Mouse (Mus musculus) liver, embryonic 12.5 days (tissue): ENCODE results near the gene Exosc6. TPM values are rescaled to one million over a fixed set of nuclear protein-coding genes. Genes with fewer than 3 reads are reported as not detected.
"Not testable (repeated sequence)": the region's sequence is repeated elsewhere in the genome, so short reads cannot be mapped to it uniquely, and the experiment has no call there.

Experiments used
- ATAC-seq: fragments of 200-750 bp; cut with Nextera tagmentation; 2 replicates; pipeline ENCODE4 v1.8.0; 2017; ENCODE audit warnings: moderate number of reproducible peaks, mild to moderate bottlenecking, moderate library complexity
- H3K27ac ChIP-seq: fragments of 300-500 bp; sonication (generic); 2 replicates; pipeline ENCODE4 v1.5.1; 2016; ENCODE audit warnings: mild to moderate bottlenecking
- H3K27me3 ChIP-seq: fragments of 300-500 bp; sonication (generic); replicated peaks from 2 replicates; pipeline ENCODE4 v1.6.1; 2016; ENCODE audit warnings: mild to moderate bottlenecking, moderate library complexity
- H3K36me3 ChIP-seq: fragments of 300-500 bp; sonication (generic); 2 replicates; pipeline ENCODE4 v1.6.1; 2016; ENCODE audit warnings: mild to moderate bottlenecking, moderate library complexity
- H3K4me1 ChIP-seq: fragments of 300-500 bp; sonication (generic); 2 replicates; pipeline ENCODE4 v1.6.1; 2016
- H3K4me2 ChIP-seq: fragments of 300-500 bp; sonication (generic); 2 replicates; pipeline ENCODE4 v1.6.1; 2016; ENCODE audit warnings: mild to moderate bottlenecking, moderate library complexity
- H3K4me3 ChIP-seq: fragments of 300-500 bp; sonication (generic); 2 replicates; pipeline ENCODE4 v1.5.1; 2016; ENCODE audit warnings: mild to moderate bottlenecking, moderate library complexity
- H3K9ac ChIP-seq: fragments of 300-500 bp; sonication (generic); 2 replicates; pipeline ENCODE4 v1.6.1; 2016; ENCODE audit warnings: mild to moderate bottlenecking, moderate library complexity
- H3K9me3 ChIP-seq: fragments of 300-500 bp; sonication (generic); replicated peaks from 2 replicates; pipeline ENCODE4 v1.6.1; 2016; ENCODE audit warnings: mild to moderate bottlenecking, moderate library complexity
- WGBS: fragments of 180-500 bp; shearing (Covaris S2); methylation state at CpG from one replicate; pipeline ENCODE4 v1.1.7; 2016; ENCODE audit not compliant: insufficient replicate concordance; 5-methylcytosine and 5-hydroxymethylcytosine counted together
- polyA plus RNA-seq: library from polyadenylated mRNA; unstranded; fragments of >200 nt; fragmentation: Nextera tagmentation; extraction: Ambion mirVana; gene quantifications from 2 replicates; pipeline ENCODE4 v1.2.1, GENCODE M21; 2016

Gene Exosc6
- 23.2 and 25.6 TPM in 2 replicates for polyA plus RNA-seq

DNA sequence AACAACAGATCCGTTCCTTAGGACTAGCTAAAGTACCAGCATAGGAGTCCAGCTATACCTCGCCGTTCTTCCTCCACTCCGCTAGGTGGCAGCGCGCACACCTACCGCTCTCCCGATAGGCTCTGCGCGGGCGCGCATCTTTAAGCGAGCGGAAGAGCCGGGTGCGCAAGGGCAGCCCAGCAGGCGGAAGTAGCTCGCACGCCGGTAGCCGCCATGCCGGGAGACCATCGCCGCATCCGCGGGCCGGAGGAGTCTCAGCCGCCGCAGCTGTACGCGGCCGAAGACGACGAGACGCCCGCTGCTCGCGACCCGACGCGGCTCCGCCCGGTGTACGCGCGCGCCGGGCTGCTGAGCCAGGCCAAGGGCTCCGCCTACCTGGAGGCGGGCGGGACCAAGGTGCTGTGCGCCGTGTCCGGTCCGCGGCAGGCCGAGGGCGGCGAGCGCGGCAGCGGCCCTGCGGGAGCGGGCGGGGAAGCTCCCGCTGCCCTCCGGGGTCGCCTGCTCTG is at the start of gene Exosc6:
TSS of gene Exosc6 (plus strand) at position 182 of the 506 bp plus-strand sequence.
- H3K36me3 ChIP-seq = peaks cover 58% of the 10 kb centered on the region
- ATAC-seq = peak; percentile 91

DNA sequence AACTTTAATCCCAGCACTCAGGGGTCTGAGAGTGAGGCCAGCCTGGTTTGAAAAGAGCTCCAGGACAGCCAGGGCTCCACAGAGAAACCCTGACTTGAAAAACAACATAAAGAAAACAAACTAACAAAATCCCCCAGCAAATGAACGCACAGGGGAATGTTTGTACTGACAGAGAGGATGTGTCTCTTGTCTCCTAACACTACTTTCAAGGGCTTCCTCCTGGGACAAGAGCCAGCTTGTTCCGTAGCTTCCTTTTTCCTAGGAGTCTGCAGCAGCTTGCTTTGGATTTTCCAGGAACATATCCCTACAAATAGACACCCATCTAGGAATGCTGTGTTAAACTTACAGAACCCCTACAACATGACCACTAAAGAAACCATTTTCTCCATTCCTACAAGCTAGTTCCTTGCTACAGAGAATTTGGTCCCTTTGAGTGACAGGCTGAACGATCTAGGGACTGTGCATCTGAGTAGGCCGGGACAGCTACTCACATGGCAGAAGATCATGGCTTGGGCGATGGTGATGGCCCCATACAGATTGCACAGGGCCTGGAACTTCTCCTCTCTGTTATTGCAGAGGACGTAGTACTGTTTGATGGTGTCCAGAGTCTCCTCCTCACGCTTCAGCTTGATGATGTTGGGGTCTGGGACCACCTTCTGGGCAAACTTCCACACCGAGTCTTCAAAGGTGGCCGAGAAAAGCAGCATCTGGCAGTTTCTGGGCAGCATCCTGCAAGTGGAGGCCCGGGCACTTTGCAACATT is 45.7 kb upstream of the Exosc6 start:
- H3K9me3 ChIP-seq, H3K4me3 ChIP-seq, H3K4me1 ChIP-seq, H3K4me2 ChIP-seq, H3K27me3 ChIP-seq, H3K27ac ChIP-seq, H3K9ac ChIP-seq, ATAC-seq: not testable (repeated sequence)
- H3K36me3 ChIP-seq = peaks cover 58% of the 10 kb centered on the region
- WGBS = 80% methylated on average over 9 of the region's 10 CpGs

More for the DNA sequence above, at the start of gene Exosc6:
- H3K27me3 ChIP-seq = no peaks in the 10 kb centered on the region
- peak within 1 kb of the TSS; percentile 99 for H3K4me2 ChIP-seq
- H3K4me3 ChIP-seq = peak within 1 kb of the TSS; percentile 77
- WGBS = under 1% methylated on average over 68 of the region's 68 CpGs
- peaks cover 59% of the 10 kb centered on the region for H3K4me1 ChIP-seq
- peak within 1 kb of the TSS; percentile 95 for H3K9ac ChIP-seq
- H3K9me3 ChIP-seq = no peaks in the 10 kb centered on the region
- peak within 1 kb of the TSS; percentile 85 for H3K27ac ChIP-seq

GRCm38 (mm10) chr8:111026609-111027008 is 29.5 kb upstream of the Exosc6 start:
- H3K4me2 ChIP-seq, ATAC-seq, H3K9me3 ChIP-seq, H3K27ac ChIP-seq, H3K9ac ChIP-seq, H3K36me3 ChIP-seq, H3K27me3 ChIP-seq, H3K4me3 ChIP-seq: not testable (repeated sequence)
- H3K4me1 ChIP-seq = peaks cover 27% of the 10 kb centered on the region
- 68% methylated on average over 2 of the region's 2 CpGs for WGBS

- H3K4me2 ChIP-seq = peak overlapping the region; percentile 93
- H3K36me3 ChIP-seq = no peaks in the 10 kb centered on the region
- peak overlapping the region; percentile 78 for H3K27ac ChIP-seq
- H3K4me1 ChIP-seq = peaks cover 27% of the 10 kb centered on the region
- peak; percentile 95 for ATAC-seq
- no peaks in the 10 kb centered on the region for H3K9me3 ChIP-seq
- peak overlapping the region; percentile 86 for H3K9ac ChIP-seq
- WGBS = under 1% methylated on average over 31 of the region's 31 CpGs
- H3K27me3 ChIP-seq = peaks cover 7% of the 10 kb centered on the region; the same call in 1 of the 2 replicates
- peak overlapping the region; percentile 83 for H3K4me3 ChIP-seq
Measured at GRCm38 (mm10) chr8:111027391-111027937, 28.7 kb upstream of the Exosc6 start.

DNA sequence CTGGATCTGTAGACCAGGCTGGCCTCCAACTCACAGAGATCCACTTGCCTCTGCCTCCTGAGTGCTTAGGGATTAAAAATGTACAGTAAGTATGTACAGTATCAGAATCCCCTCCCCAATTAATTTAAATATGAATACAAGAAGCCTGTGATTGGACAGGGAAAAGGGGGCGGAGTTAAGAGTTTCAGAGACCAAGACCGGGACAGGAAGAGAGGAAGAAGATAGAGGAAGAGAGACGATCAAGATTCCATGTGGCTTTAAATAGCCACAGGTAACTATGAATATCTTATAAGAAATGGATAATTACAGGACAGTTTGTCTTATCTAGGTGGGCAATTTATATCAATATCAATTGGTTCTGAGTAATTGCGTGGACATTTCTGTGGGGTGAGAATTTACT is 26.6 kb upstream of the Exosc6 start:
- Histone ChIP-seq H3K4me2 (peak overlapping the region; percentile 69), H3K9me3 (no peaks in the 10 kb centered on the region), H3K36me3 (no peaks in the 10 kb centered on the region), H3K4me1 (peaks cover 36% of the 10 kb centered on the region), H3K27ac (no peak overlapping the region), H3K9ac (peak overlapping the region; percentile 39; the same call in 1 of the 2 replicates), H3K27me3 (peaks cover 7% of the 10 kb centered on the region; the same call in 1 of the 2 replicates), H3K4me3 (peak overlapping the region; percentile 43)
- ATAC-seq = no peak
- 19% methylated on average over 4 of the region's 4 CpGs for WGBS

- ATAC-seq = no peak
- Histone ChIP-seq H3K9me3 (no peaks in the 10 kb centered on the region), H3K27ac (no peak overlapping the region), H3K4me3 (peak overlapping the region; percentile 43), H3K27me3 (peaks cover 7% of the 10 kb centered on the region; the same call in 1 of the 2 replicates), H3K36me3 (no peaks in the 10 kb centered on the region), H3K9ac (peak overlapping the region; percentile 39; the same call in 1 of the 2 replicates), H3K4me1 (peaks cover 41% of the 10 kb centered on the region), H3K4me2 (peak overlapping the region; percentile 69)
- 71% methylated on average over 6 of the region's 6 CpGs for WGBS
Measured at GRCm38 (mm10) chr8:111030045-111030444, 26.1 kb upstream of the Exosc6 start.

- Histone ChIP-seq H3K36me3 (peaks cover 12% of the 10 kb centered on the region), H3K4me1 (peaks cover 53% of the 10 kb centered on the region), H3K27me3 (peaks cover 7% of the 10 kb centered on the region; the same call in 1 of the 2 replicates), H3K9ac (no peak within 1 kb of the TSS), H3K4me3 (no peak within 1 kb of the TSS), H3K27ac (no peak within 1 kb of the TSS), H3K4me2 (no peak within 1 kb of the TSS), H3K9me3 (no peaks in the 10 kb centered on the region)
- 88% methylated on average over 19 of the region's 19 CpGs for WGBS
- ATAC-seq = no peak
Measured at GRCm38 (mm10) chr8:111031572-111031971, 24.6 kb upstream of the Exosc6 start, which contains the start of gene Ddx19b. TSS of gene Ddx19b (minus strand) at chr8:111031751.

DNA sequence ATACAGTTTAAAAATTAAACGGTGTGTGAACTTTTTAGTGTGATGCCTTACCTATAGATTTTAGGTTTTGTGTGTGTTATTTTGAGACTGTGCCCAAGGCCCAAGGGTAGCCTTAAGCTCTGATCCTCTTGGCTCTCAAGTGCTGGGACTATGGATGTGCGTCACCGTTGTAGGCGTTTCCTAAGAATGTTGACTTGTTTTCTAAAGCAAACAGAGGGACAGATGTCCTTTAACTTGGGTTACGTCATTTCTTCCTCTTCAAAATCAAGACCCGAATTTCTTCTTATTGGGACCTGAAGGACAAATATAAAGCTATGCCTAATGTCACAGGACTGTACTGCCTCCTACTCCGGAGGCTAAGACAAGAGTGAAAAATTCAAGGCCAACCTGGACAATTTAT is 23.2 kb upstream of the Exosc6 start, which contains the start of gene Aars:
TSS of gene Aars (plus strand) at position 229 of the 400 bp plus-strand sequence.
- 86% methylated on average over 7 of the region's 7 CpGs for WGBS
- Histone ChIP-seq H3K4me1 (peaks cover 45% of the 10 kb centered on the region), H3K27ac (peak within 1 kb of the TSS; percentile 91), H3K4me2 (peak within 1 kb of the TSS; percentile 79), H3K4me3 (peak within 1 kb of the TSS; percentile 86), H3K9me3 (no peaks in the 10 kb centered on the region), H3K36me3 (peaks cover 26% of the 10 kb centered on the region), H3K9ac (peak within 1 kb of the TSS; percentile 95), H3K27me3 (peaks cover 7% of the 10 kb centered on the region; the same call in 1 of the 2 replicates)
- no peak for ATAC-seq

DNA sequence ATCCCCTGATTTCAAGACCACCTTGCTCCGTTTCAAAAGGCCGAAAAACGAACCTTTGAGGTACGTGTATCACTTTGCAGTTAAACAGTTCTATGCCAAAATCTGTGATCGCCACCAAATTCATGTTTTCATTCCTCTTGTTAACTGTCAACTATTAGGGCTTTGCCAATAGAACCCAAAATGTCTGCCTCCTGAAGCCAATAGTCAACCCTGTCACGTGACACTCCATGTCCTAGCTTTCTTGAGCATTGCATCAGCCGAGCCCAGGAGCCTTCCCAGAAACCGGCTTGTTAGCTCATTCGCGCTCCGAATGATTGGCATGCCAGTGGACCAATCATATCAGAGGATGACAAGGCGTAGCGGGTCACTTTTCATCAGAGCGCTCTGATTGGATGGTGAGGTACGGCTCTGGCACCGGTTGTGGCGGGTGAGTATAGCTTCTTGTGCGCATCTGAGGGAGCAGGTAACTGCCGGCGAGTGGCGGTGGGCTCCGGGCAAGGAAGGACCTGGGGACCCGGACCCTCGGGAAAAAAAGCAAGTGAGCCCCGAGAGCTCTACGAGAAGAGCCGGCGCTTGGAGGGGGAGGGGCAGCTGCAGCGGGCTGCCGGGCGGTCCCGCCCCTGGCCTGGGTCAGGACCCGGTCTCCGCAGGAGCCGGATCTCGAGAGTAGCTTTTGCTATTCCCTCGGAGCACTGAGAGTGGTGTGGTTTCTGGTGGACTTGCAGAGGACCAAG is 22.5 kb upstream of the Exosc6 start:
- Histone ChIP-seq H3K27me3 (peaks cover 7% of the 10 kb centered on the region; the same call in 1 of the 2 replicates), H3K27ac (peak overlapping the region; percentile 91), H3K36me3 (peaks cover 33% of the 10 kb centered on the region), H3K9me3 (no peaks in the 10 kb centered on the region), H3K4me1 (peaks cover 39% of the 10 kb centered on the region), H3K4me2 (peak overlapping the region; percentile 79), H3K4me3 (peak overlapping the region; percentile 86), H3K9ac (peak overlapping the region; percentile 95)
- 5% methylated on average over 37 of the region's 37 CpGs for WGBS
- peak; percentile 95 for ATAC-seq

DNA sequence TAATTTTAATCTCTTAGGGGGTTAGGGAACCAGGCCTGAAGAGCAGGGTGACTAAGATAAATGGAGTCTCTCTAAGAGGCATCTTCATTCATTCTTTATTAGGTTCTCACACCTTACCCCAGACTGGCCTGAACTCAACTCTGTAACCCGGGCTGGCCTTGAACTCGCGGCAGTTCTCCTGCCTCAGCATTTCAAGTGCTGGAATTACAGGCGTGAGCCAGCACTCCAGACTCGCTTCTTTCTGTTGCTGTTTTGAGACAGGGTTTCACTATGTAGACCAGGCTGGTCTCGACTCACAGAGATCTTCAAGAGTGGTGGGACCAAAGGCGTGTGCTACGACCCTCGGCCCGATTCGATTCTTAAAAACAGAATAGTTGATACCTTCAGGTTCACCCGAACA is 21.9 kb upstream of the Exosc6 start:
- Histone ChIP-seq H3K4me1 (peaks cover 37% of the 10 kb centered on the region), H3K27ac (peak overlapping the region; percentile 91), H3K9ac (peak overlapping the region; percentile 95), H3K36me3 (peaks cover 39% of the 10 kb centered on the region), H3K4me3 (peak overlapping the region; percentile 86), H3K4me2 (peak overlapping the region; percentile 79), H3K27me3 (peaks cover 7% of the 10 kb centered on the region; the same call in 1 of the 2 replicates), H3K9me3 (no peaks in the 10 kb centered on the region)
- peak; percentile 42 for ATAC-seq
- WGBS = 9% methylated on average over 12 of the region's 12 CpGs

DNA sequence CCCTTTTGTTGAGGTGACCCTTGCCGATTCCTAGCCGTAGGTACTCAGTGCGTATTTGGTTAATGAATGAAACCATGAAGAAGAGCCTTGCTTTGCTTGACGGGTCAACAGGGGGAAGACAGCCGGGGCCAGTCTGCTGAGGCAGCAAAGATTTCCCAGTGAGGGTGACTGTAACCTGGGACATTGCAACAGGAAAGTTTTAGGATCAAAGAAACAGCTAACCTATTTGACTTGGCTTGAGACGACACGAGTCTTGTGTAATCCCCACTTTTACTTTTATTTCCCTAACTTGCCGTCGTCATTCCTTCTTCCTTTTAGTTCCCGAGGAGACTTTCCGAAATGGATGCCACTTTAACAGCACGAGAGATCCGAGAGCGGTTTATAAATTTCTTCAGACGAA is 19.5 kb upstream of the Exosc6 start:
- H3K9ac ChIP-seq = no peak overlapping the region
- no peaks in the 10 kb centered on the region for H3K9me3 ChIP-seq
- H3K27ac ChIP-seq = no peak overlapping the region
- WGBS = 93% methylated on average over 15 of the region's 15 CpGs
- peaks cover 5% of the 10 kb centered on the region; the same call in 1 of the 2 replicates for H3K27me3 ChIP-seq
- H3K4me2 ChIP-seq = 0 out of 2 replicates have a peak overlapping the region, but pooled peaks have one; percentile 79
- no peak for ATAC-seq
- no peak overlapping the region for H3K4me3 ChIP-seq
- peaks cover 62% of the 10 kb centered on the region for H3K36me3 ChIP-seq
- peaks cover 28% of the 10 kb centered on the region for H3K4me1 ChIP-seq
